In the genomic region with DNA sequence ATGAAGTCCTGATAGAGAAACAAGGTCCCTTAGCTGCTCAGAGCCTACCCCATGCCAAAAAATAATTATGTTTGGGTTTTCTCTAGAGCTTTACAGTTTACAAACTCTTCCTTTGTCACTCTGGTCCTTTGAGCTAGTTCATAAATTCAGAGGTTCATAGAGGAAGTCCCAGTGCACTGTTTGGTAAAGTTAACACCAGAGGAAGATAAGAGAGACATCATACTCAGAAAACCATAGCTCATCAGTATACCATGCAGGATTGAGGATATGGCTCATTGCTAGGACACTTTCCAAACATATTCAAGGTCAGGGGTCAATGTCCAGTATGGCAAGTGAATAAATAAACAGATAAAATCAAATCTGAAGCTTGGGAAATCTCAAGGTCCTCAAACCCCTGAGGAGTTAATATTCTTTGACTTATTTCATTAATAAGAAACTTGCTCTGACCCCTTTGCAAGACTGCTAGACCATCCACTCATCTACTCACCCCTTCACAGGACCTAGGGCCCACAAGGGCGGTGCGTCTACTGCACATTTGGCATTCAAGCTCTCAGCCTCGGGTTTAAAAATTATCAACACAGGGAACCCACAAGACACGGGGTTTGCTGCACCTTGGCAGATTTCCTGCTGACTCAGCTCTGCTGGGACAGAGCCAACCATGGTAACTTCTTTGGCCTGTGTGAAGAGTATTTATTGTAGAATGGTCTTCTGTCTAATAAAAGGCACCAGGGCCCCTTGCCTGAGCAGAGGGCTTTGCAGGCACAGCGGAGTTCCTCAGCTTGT, we compare ENCODE assay signal across 1 mouse cellular context.
TF ChIP-seq lines count a peak whose summit lies in the region.

No protein-coding gene starts in this region.

TF ChIP-seq in MEL, 35 proteins besides CTCF, POLR2A, EP300 and RAD21 (continued from another document):
- no peak for TF ChIP-seq ZNF384 (IDR thresholded peaks at IDR 0.05; ENCODE audit: low read depth, low read length)
